Mouse (Mus musculus) CD4-positive helper T cell, adult 2 months (primary cell): ENCODE data around the gene Ccs.
A peak's percentile ranks its signal among the peaks of the same experiment; 100 is the strongest.
"Not testable (repeated sequence)": the region's sequence is repeated elsewhere in the genome, so short reads cannot be mapped to it uniquely, and the experiment has no call there.

Experiments
- DNase-seq: peaks from one replicate; pipeline ENCODE4 v3.0.0-alpha.2; 2012; ENCODE audit warnings: low read depth, missing footprints, low spot score

The Ccs gene

DNA sequence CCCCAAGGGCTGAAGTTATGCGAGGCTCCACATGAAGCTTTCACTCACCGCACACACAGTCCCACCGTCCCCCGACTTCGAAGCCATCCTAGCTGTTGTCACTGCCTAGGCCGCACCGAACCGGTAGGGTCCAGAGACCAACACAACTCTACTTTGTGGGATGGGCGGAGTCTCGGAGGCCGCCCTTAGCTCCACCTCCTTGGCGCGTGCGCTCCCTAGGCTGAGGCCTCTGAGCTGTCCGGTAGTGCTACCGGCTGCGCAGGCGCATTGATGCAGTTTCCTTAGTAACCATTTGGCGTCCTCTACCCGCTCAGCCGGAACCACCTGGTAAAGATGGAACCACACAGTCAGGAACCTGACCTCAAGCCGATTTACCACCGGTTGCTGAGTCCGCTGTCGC is at the start of gene Ccs, which contains the start of gene Ccdc87:
Gene Ccs, minus strand, starts transcription at position 184 of the 400 bp plus-strand sequence.
Gene Ccdc87, plus strand, starts transcription at position 218 of the 400 bp plus-strand sequence.
- DNase-seq = peak; percentile 97

DNA sequence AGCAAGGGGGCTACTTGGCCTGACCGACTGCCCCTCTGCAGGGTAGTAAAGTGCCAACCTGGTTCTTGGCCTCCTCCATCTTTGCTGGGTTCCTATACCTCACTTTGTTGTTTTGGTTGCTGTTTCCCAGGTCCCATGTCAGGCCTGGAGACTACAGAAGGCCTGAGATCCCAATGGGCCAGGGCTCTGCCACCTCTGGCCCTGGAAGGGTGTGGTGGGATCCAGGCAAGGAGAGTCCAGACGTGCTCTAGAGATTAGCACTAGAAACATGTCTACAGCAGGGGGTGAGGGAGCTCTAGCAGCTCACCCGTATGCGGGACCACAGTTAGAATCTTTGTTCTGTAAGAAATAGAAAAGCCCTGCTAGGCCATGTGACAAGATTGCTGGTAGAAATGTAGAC is 44.8 kb upstream of the Ccs start:
- no peak for DNase-seq

DNA sequence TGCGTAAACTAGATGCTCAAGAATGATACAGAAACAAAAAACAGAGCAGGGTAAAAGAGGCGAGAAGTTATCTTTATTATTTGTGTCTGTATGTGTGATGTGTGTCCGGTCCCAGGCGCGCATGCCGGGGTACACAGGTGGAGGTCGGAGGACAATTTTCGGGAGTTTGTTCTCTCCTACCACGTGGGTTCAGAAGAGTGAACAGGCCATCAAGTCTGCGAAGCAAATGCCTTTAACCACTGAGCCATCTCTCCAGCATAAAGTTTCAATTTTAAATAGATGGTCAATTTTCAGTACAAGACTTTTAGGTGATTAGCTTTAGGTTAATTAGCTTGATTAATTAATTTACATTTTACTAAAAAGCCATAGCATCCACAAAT is 40.2 kb upstream of the Ccs start:
- no peak for DNase-seq

DNA sequence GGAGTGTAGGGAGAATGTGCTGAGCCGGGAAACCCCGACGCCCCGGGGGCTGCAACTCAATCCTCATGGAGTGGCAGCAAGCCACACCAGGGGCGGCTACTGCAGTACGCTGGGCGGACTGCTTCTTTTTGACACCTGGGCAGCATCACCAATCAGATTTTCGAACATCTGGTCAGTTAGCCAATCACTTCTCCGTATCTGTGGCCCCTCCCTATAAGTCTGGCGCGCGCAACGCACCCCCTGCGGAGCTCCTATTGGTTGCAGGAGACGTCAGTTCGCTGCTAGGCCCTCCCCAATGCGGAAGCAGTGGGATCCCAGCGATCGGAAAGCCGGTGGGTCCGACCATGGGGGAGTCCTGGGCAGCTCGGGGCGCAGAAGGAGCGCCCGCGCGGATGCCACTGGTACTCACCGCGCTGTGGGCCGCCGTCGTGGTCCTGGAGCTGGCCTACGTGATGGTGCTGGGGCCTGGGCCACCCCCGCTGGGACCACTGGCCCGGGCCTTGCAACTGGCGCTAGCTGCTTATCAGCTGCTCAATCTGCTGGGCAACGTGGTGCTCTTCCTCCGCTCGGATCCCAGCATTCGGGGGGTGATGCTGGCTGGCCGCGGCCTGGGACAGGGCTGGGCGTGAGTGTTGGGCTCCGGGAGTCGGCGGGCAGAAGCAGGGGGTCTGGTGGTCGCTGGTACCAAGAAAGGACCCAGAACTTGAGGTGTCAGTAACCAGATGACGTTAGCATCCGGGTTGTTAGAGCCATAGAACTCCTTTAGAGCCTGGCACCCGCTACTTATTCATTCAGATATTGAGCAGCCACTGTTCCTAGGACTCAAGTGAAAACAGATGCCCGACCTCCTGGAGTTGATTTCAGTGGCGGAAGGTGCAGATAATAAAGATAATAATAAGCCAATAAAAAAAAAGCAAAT is 39.5 kb upstream of the Ccs start, which contains the start of gene Zdhhc24:
Gene Zdhhc24, plus strand, starts transcription at position 264 of the 919 bp plus-strand sequence.
- peak; percentile 95 for DNase-seq

DNA sequence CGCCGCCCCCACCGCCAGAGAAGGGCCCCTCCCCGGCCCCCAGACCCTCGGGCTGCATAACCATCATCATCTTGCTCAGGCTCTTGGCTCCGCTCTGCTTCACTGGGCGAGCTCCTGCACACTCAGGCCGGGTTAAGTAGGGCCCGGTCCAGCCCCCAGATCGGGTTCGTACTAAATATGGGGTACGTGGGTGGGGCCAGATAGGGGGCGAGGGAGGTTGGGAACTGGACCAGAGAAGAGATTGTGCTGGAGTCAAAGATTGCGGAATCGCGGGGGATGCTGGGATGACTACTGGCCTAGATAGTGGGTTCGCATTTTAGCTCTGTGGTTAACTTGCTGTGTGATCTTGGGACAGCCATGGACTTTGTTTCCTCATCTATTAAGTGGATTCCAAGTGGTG is 38.7 kb upstream of the Ccs start, which contains the start of gene Actn3:
Gene Actn3, minus strand, starts transcription at position 125 of the 400 bp plus-strand sequence.
- no peak for DNase-seq

DNA sequence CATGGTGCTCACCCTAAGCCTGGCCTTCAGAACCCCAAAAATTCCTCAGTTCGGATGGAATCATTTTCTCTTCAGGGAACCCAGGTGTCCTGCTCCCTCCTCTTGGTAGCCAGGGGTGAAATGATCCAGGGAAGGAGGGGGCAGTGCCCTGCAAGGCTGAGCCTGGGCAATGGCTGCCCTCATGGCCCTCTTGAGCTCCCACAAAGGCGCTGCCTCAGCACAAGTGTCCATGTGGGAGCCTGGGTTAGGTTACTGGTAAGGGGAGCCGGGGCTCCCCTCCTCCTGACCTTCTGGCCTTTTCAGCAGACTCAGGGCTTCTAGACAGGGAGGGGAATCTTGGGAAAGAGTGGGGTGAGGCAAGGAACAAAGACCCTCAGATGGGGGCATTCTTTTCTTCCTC is 37.6 kb upstream of the Ccs start:
- no peak for DNase-seq

DNA sequence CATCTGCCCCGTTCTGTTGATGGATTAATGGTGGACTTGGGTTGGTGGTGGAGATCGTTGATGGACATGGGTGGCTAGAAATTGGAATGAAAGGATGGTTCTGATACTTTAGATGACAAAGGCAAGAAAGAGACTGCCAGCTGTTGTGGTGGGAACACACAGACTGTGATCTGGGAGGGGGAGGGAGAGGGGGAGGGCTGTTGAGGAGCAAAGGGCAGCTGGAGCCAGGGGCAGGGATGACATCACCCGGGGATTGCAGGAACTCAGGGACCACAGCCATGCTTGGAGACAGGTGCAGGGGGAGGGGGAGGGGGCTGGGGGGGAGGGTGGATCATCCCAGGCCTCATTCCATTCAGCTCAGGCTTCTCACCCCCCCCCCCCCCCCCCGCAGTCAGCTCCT is 37.1 kb upstream of the Ccs start:
- DNase-seq = no peak

DNA sequence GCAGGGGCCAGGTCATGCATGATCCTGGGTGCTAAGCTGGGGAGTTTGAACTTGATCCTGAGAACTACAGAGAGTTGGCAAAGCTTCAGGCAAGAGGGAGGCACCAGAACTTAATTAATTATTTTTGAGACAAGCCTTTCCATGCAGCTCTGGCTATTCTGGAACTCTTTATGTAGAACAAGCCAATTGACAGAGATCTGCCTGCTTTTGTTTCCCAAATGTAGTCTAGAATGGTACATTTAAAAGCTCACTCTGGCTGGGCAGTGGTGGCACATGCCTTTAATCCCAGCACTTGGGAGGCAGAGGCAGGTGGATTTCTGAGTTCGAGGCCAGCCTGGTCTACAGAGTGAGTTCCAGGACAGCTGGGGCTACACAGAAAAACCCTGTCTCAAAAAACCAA is 35.5 kb upstream of the Ccs start:
- not testable (repeated sequence) for DNase-seq

DNA sequence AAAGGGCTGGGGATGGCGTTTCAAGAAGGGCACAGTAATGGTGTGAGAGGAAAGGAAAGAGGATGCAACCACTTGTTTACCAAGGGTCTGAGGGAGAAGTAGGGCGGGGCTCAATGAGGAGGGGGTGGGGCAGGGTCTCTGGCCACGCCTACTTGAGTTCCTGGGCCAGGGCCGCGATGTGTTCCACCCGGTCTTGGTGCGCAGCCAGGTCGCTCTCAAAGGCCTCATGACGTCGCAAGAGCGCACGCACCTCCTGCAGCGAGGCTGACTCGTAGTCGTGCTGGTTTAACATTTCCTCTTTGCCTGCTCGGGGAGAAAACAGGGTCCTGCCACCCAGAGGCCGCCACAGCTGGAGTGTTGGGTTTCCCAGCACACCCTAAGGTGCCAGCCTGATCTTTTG is 26.0 kb upstream of the Ccs start:
- DNase-seq = peak; percentile 56

DNA sequence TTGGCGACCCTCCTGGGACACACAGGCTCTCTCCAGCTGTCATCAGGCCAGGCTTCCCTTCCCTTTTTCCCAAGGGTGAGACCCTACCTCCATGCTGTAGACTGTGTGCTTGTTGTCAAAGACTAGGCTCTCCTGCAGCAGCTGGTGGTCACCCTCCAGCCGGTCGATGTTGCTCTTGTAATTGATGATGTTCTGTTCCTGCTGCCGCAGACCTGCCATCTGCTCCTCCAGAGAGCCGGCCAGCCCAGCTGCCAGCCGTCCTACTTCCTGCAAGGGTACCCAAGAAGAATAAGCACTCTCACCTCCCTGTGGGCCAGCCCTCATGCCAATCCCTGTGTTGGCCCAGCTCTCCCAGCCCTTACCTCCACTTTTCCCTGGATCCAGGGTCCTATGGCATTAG is 23.9 kb upstream of the Ccs start:
- no peak for DNase-seq

DNA sequence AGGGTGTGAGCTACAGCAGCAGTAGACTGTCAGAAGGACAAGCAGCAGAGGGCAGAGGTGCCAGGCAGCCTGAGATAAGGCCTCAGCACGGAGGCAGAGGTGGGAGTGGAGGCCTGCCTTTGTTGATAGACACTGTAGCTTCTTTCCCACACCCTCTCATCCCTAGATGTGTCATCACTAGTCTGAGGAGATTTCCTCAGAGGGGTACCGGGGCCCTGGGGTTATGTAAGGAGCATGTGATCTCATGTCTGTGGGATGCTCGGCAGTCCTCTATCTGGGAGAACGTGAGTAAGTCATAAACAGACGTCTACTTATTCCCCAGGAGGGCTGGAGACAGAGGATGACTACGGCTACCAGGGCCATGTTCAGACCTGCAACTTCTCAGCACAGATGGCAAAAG is 19.9 kb upstream of the Ccs start:
- no peak for DNase-seq

DNA sequence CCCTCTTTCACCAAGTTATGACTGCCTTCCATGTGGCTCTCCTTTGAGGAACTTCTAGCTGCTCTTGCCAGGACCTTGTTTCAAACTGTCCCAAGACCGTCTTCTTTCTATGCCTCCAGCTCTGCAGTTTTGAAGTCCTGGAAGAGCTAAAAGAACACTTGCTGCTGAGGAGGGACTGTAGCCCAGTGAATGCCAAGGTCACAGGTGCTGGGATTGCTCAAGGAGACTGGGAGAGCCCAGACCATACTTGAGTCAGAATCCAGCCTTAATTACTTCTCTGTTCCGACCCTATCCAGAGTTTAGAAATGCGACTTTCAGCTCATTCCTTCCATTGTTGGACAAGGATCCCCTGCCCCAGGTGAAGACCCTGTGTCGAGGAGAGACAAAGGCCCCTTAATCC is 16.8 kb upstream of the Ccs start:
- DNase-seq = no peak

DNA sequence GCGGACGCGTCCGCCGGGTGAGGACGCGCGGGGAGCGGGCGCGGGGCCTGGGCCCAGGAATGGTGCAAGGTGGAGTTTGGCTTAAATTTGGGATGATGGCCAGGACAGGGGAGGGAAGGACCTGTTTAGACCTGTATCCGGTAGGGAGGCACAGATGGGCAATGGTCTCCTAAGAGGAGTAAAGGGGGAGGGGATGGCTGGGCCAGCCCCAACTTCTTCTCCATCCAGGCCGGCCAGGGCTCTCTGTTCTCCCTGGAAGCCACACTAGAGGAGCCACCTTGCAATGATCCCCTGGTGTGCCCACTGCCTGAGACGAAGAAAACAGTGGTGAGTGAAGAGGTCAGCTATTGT is 16.3 kb upstream of the Ccs start:
- no peak for DNase-seq

DNA sequence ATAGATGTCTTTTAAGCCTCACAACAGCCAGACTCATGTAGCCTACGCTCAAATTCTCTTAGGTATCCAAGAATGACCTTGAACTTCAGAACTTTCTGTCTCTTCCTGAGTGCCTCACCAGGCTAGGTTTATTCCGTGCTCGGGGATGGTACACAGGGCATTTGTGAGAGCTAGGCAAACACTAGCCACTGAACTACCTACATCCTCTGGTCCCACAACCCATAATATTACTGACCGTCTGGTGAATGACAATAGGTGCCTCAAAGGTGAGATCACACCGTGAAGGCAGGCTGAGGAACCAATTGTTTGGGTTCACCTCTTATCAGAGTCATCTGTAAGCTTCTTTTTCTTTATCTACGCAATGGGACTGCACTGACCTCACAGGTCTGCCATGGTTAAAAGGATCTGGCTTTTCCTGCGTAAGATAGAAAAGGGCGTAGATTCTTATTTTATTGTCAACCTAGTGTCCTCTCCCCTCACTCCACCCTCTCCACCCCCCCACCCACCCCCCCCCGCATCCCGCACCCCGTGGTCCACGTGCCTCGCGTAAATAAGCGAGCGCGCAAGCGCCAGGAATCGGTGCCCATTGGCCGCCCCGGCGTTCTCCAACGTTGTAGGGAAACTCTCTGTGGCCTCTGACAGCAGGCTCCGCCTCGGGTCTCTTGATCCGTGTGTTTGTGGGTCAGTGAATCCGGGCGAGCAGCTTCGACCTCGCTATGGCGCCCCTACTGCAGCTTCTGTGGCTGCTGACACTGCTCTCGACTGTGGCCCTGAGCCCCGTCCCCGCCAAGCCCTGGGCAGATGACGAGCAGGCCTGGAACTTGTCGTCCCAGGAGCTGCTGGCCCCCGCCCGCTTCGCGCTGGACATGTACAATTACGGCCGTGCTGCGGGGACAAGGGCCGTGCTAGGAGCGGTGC is 15.7 kb upstream of the Ccs start, which contains the start of gene Ctsf:
Gene Ctsf, plus strand, starts transcription at position 579 of the 918 bp plus-strand sequence.
- DNase-seq = no peak

DNA sequence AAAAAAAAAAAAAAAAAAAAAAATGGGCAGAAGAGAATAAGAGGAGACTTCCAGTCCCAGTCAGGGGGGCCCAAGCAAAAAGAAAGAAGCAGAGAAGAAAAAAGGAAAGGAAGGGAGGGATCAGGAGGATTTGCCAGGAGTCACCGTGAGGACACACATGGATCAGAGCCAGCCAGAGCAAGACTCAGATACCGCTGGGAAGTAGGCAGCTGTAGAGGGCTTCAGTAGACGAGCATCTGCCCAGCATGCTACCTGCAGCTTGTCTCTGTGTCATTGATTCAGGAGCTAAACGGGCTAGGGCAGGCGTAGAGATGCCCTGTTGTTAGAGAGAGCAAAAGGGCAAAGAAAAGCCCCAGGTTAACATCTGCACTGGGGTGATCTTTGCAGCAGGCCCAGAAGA is 11.1 kb upstream of the Ccs start:
- no peak for DNase-seq

DNA sequence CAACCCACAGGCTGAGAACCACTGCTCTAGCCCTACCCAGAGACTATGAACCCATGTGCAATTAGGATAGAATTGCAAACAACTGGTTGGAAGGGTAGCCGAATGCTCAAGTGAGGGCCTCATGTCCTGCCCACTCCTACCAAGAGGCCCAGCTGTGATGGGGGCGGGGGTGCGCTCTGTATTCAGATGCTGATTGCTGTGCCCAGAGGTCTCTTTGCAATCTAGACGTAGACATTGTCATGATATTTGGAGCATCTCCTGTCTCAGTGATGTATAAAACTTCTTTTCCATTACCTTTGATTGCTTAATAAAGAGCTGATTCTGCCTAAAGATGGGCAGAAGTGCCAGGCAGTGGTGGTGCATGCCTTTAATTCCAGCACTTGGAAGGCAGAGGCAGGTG is 10.7 kb upstream of the Ccs start:
- DNase-seq = no peak

DNA sequence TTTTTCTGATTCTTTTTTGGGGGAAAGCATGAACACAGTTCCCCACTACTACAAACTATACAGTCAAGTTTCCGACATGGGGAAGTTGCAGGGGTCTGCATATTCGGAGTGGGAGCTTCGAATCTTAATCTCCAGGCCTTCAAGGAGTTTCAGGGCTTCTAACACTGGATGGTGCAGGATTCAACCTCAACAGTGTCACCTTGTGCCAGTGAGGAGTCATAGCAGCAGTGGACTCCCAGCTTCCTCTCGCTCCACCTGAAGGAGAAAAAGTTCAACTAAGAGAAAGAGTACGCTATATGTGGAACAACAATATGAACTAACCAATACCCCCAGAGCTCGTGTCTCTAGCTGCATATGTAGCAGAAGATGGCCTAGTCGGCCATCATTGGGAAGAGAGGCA is 8.4 kb upstream of the Ccs start:
- DNase-seq = peak; percentile 60

DNA sequence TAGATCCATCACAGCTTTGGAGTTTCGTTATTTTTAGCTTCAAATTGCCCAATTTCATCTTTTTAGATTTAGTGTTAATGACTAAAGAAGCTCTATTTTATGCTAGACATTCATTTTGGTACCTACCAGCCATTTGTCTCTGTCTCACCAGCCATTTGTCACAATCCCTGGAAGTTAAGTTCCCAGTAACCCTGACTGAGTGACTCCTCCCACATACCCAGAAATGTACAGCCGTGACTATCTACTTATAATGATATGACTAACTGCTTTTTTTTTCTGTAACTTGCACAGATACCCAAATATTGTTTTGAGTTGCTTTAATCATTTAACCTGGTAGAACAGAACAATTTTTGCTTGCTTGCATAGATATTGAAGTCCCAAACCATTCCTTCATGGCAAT is 6.7 kb upstream of the Ccs start:
- no peak for DNase-seq

DNA sequence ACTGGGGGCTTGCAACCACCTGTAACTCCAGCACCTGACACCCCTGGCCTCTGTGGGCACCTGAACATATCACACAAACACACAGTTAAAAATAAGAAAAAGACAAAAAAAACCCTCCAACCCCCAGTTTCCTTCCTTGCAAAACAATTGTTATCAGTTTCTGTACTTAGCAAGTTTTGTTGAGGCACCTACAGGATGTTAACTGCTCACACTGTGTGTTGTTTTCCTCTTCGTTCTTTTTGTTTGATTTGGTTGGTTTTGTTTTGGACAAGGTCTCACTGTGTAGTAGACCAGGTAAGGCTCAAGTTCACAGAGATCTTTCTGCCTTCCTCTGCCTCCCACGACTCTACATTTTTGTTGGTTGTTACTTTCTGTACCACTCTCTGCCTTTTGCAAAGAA is 3.5 kb upstream of the Ccs start:
- peak; percentile 40 for DNase-seq

DNA sequence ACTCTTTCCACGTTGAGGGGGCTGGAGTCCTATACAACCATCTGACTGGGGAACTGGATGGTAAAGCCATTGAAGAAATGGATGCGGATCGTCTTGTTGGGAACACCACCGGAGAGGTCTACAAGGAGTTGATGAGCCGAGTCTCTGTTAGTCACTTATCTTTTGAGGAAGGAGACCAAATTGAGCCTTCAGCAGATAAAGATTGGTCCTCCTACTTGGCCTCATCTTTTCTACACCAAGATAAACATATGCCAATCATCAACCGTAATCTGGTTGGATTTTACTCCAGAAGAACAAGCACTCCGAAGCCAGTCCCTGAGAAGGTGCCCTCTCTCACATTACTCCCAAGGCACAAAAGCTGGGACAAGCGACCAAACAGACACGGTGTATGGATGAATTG is 1.7 kb upstream of the Ccs start:
- no peak for DNase-seq

DNA sequence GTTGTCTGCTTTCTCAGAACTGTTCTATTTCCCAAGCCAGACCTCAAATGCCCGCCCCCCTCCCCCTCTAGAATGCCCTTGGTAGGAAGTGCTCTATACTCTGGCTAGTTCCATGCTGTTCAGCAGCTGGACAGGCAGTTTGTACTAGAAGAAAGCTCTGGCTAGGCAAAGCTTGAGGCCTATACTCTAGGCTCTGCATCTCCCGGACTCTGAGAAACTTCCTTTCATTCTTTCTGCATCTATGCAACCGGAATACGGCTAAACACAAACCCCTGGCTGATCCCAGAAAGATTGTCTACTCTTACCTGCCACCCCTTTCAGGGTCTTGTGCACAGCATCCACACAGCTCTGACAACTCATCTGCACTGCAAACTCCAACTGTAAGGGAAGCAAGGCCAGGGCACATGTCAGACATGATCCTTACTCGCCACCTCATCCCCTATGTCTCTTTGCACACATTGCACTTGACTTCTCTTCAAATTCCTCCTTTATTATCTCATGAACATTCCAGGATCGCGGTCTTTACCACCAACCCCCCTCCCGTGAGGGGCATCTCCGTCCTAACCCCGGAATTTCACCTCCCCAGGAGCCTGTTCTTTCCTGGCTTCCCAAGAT is 499 bp downstream of the Ccs start:
- DNase-seq = no peak

DNA sequence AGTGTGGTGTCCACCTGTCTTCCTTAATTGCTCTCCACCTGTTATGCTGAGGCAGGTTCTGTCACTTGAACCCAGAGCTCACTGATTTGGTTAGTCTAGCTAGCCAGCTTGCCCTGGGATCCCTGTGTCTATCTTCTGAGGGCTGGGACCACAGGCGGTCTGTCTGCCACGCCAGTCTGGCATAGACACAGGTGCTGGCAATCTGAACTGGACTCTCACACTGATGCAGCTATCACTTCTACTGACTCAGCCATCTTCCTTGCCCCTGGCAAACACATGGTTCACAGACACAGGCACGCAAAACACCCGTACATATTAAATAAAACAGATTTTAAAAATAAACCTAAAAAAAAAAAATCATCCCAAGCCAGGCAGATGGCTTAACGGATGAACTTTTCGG is 2.1 kb downstream of the Ccs start:
- no peak for DNase-seq
